ENCODE assay signal across 9 mouse cellular contexts in genomic region chr8:87471603-87472270, GRCm38 (mm10). TPM values are rescaled to one million over a fixed set of nuclear protein-coding genes. Genes with fewer than 3 reads are reported as not detected.
A peak's percentile ranks its signal among the peaks of the same experiment; 100 is the strongest.
DNase-seq lines count a peak whose midpoint lies in the region; ATAC-seq lines count a peak whose summit lies in the region.
"Had no signal": no experiment of that assay in that cellular context is flagged by ENCODE, and none has a peak within 500 bp of the region (broad histone marks: within the 10 kb centered on the region; RNA-seq: fewer than 3 reads in every experiment).

No protein-coding gene starts in this region.

- H3K9me3 ChIP-seq in heart, embryonic 10.5 days: no peaks in the 10 kb centered on the region
- H3K9me3 ChIP-seq in embryonic facial prominence, embryonic 15.5 days (replicated peaks): no peaks in the 10 kb centered on the region
- no peaks in the 10 kb centered on the region for H3K9me3 ChIP-seq in limb, embryonic 12.5 days
- H3K9me3 ChIP-seq in stomach, embryonic 16.5 days (replicated peaks; ENCODE audit: control insufficient read depth, low read length): no peaks in the 10 kb centered on the region

- peak overlapping the region; percentile 97 for H3K4me2 ChIP-seq in embryonic facial prominence, embryonic 15.5 days (replicated peaks)
- peak overlapping the region; percentile 95 for H3K4me2 ChIP-seq in limb, embryonic 12.5 days
- peak overlapping the region; percentile 96 for H3K4me2 ChIP-seq in stomach, embryonic 16.5 days (ENCODE audit: low read depth, low read length)

- H3K27ac ChIP-seq in heart, embryonic 10.5 days: peak overlapping the region; percentile 25
- no peak overlapping the region for H3K27ac ChIP-seq in embryonic facial prominence, embryonic 15.5 days (replicated peaks)
- no peak overlapping the region for H3K27ac ChIP-seq in limb, embryonic 12.5 days
- no peak overlapping the region for H3K27ac ChIP-seq in stomach, embryonic 16.5 days (ENCODE audit: low read length)

- peak; percentile 75 for DNase-seq in heart, embryonic 10.5 days (ENCODE audit: low spot score)
- DNase-seq in heart, postnatal 36 days: no peak
- DNase-seq in ES-CJ7 (ENCODE audit: low read depth, low spot score): peak; percentile 35
- DNase-seq in thymus, postnatal 0 days (ENCODE audit: low spot score): no peak
- DNase-seq in lung, postnatal 10 days: no peak

- no peak overlapping the region for H3K9ac ChIP-seq in embryonic facial prominence, embryonic 15.5 days
- peak overlapping the region; percentile 65 for H3K9ac ChIP-seq in limb, embryonic 12.5 days (replicated peaks)
- H3K9ac ChIP-seq in stomach, embryonic 16.5 days (ENCODE audit: low read length): no peak overlapping the region; the same call in 1 of the 2 replicates

- peaks cover 45% of the 10 kb centered on the region for H3K4me1 ChIP-seq in heart, embryonic 10.5 days
- H3K4me1 ChIP-seq in embryonic facial prominence, embryonic 15.5 days: peaks cover 43% of the 10 kb centered on the region
- peaks cover 48% of the 10 kb centered on the region for H3K4me1 ChIP-seq in limb, embryonic 12.5 days (replicated peaks)
- peaks cover 26% of the 10 kb centered on the region for H3K4me1 ChIP-seq in stomach, embryonic 16.5 days (ENCODE audit: control insufficient read depth, insufficient read depth, low read length)

- WGBS in heart, embryonic 10.5 days: 1% methylated on average over 35 of the region's 36 CpGs
- WGBS in embryonic facial prominence, embryonic 15.5 days: 1% methylated on average over 36 of the region's 36 CpGs
- WGBS in limb, embryonic 12.5 days: under 1% methylated on average over 28 of the region's 36 CpGs
- under 1% methylated on average over 35 of the region's 36 CpGs for WGBS in stomach, embryonic 16.5 days

- intact Hi-C loops in heart, postnatal 36 days (cut with DNase I): no loop called here

- H3K27me3 ChIP-seq in heart, embryonic 10.5 days (ENCODE audit: insufficient read depth, poor library complexity, severe bottlenecking): peaks cover 94% of the 10 kb centered on the region
- peaks cover 91% of the 10 kb centered on the region for H3K27me3 ChIP-seq in embryonic facial prominence, embryonic 15.5 days
- peaks cover 92% of the 10 kb centered on the region for H3K27me3 ChIP-seq in limb, embryonic 12.5 days
- peaks cover 86% of the 10 kb centered on the region for H3K27me3 ChIP-seq in stomach, embryonic 16.5 days (ENCODE audit: control insufficient read depth, insufficient read depth, low read length)

- H3K36me3 ChIP-seq in heart, embryonic 10.5 days: no peaks in the 10 kb centered on the region
- H3K36me3 ChIP-seq in embryonic facial prominence, embryonic 15.5 days: no peaks in the 10 kb centered on the region
- H3K36me3 ChIP-seq in limb, embryonic 12.5 days: no peaks in the 10 kb centered on the region
- H3K36me3 ChIP-seq in stomach, embryonic 16.5 days (ENCODE audit: control insufficient read depth, insufficient read depth, low read length): no peaks in the 10 kb centered on the region
- H3K36me3 ChIP-seq: G1E had no signal

- peak overlapping the region; percentile 70 for H3K4me3 ChIP-seq in heart, embryonic 10.5 days
- peak overlapping the region; percentile 51 for H3K4me3 ChIP-seq in embryonic facial prominence, embryonic 15.5 days (replicated peaks)
- peak overlapping the region; percentile 54 for H3K4me3 ChIP-seq in limb, embryonic 12.5 days (replicated peaks)
- H3K4me3 ChIP-seq in stomach, embryonic 16.5 days (replicated peaks; ENCODE audit: low read length): peak overlapping the region; percentile 55

- peak; percentile 40; the same call in 1 of the 2 replicates for ATAC-seq in embryonic facial prominence, embryonic 15.5 days (ENCODE audit: insufficient number of reproducible peaks, low FRiP score, low TSS enrichment, low read depth)
- ATAC-seq in limb, embryonic 12.5 days (ENCODE audit: insufficient number of reproducible peaks, insufficient read depth, low FRiP score, low TSS enrichment, low read depth): 0 out of 2 replicates have a peak, but pooled peaks have one; percentile 40
- no peak for ATAC-seq in stomach, embryonic 16.5 days (ENCODE audit: insufficient read depth, low FRiP score)

RNA-seq across cellular contexts. Expression of gene Cbln1, which starts 0.7 kb away (rescaled TPM):
- polyA plus RNA-seq in heart, embryonic 10.5 days (2016; fragmentation: Nextera tagmentation; extraction: Ambion mirVana): 0.16 and 0.85 TPM in 2 replicates
- total RNA-seq in heart, postnatal 36 days (2021): under 1 TPM; 0.25 to 0.49 TPM
- polyA plus RNA-seq in embryonic facial prominence, embryonic 15.5 days (2015; fragmentation: Nextera tagmentation; extraction: Ambion mirVana): 0.51 and 0.61 TPM in 2 replicates
- polyA plus RNA-seq in limb, embryonic 12.5 days (2016; fragmentation: Nextera tagmentation; extraction: Ambion mirVana): 3.8 and 4.2 TPM in 2 replicates
- polyA plus RNA-seq in stomach, embryonic 16.5 days (2015; fragmentation: Nextera tagmentation; extraction: Ambion mirVana): 0.12 and 0.14 TPM in 2 replicates
- 0.08 TPM in 1 of 2 replicates, not detected in the other for polyA plus RNA-seq in thymus, postnatal 0 days (2015; fragmentation: Nextera tagmentation; extraction: Ambion mirVana)
- total RNA-seq: G1E had no signal
- polyA plus RNA-seq: G1E had no signal

Comparison
In these comparisons a context has a peak if more than half of its experiments do, and no peak if none do; other contexts are left out.
1. DNase-seq: peak in heart, embryonic 10.5 days (single experiment) and ES-CJ7 (single experiment); none in heart, postnatal 36 days (0 of 2), thymus, postnatal 0 days (single experiment) and lung, postnatal 10 days (single experiment).
2. Peak in every context shown above with its lines, with median percentiles within 50 percentile points of each other: H3K4me3 ChIP-seq and H3K4me2 ChIP-seq.